Mouse (Mus musculus) G1E (cell line): ENCODE results near the gene Magi1.

ENCODE experiments used
- CTCF ChIP-seq: IDR thresholded peaks from 2 replicates; pipeline ENCODE4 v1.5.1; 2012; ENCODE audit warnings: low read depth, low read length, inconsistent platforms, mixed read lengths
- TAL1 ChIP-seq: conservative IDR thresholded peaks from 2 replicates; pipeline ENCODE4 v1.6.1; 2012; ENCODE audit warnings: low read depth, low read length, inconsistent platforms, mixed read lengths

DNA sequence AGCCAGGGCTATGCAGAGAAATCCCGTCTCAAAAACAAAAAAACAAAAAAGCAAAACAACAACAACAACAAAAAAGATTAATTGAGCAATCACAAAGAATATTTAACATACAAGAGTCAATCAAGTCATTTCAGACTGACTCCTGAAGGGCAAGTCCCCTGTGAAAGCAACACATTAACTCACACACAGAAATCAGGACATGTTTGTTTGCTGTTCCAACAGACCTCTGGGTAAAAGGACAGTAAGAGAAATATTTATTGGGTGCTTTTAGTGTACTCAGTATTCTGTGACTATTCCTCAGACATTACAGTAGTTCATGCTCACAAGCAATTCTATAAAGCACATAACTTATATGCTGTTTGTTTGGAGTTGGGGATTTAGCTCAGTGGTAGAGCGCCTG lies 23.7 kb downstream of the Magi1 start:
- no peak for TF ChIP-seq CTCF
- TF ChIP-seq TAL1, result no peak
